ENCODE assay signal across 9 mouse cellular contexts in genomic region chr13:69536021-69536420, GRCm38 (mm10). TPM values are rescaled to one million over a fixed set of nuclear protein-coding genes. Genes with fewer than 3 reads are reported as not detected.
DNase-seq lines count a peak whose midpoint lies in the region; ATAC-seq and TF ChIP-seq lines count a peak whose summit lies in the region.
"Had no signal": no experiment of that assay in that cellular context is flagged by ENCODE, and none has a peak within 500 bp of the region (broad histone marks: within the 10 kb centered on the region; RNA-seq: fewer than 3 reads in every experiment).

No protein-coding gene starts in this region.

- no peak for TF ChIP-seq EP300 in heart, postnatal 0 days (IDR thresholded peaks at IDR 0.05; ENCODE audit: low read depth)

- peak overlapping the region; percentile 80 for H3K4me2 ChIP-seq in heart, postnatal 0 days (ENCODE audit: low read depth, low read length)
- peak overlapping the region; percentile 85 for H3K4me2 ChIP-seq in embryonic facial prominence, embryonic 15.5 days (replicated peaks)
- peak overlapping the region; percentile 80 for H3K4me2 ChIP-seq in intestine, embryonic 14.5 days (ENCODE audit: low read length)
- peak overlapping the region; percentile 94 for H3K4me2 ChIP-seq in midbrain, embryonic 14.5 days (ENCODE audit: low read length)

- ATAC-seq in heart, postnatal 0 days (ENCODE audit: insufficient read depth, low read depth): no peak
- no peak for ATAC-seq in embryonic facial prominence, embryonic 15.5 days (ENCODE audit: insufficient number of reproducible peaks, low FRiP score, low TSS enrichment, low read depth)
- no peak for ATAC-seq in intestine, embryonic 14.5 days (replicated peaks; ENCODE audit: low FRiP score, low TSS enrichment, low read depth)
- no peak for ATAC-seq in midbrain, embryonic 14.5 days (ENCODE audit: low FRiP score, low TSS enrichment)
- ATAC-seq in CD4-positive, CD25-positive, alpha-beta regulatory T cell, adult 4 months: no peak

- no peak for TF ChIP-seq CTCF in heart, postnatal 0 days (IDR thresholded peaks at IDR 0.05; ENCODE audit: low read depth)

- intact Hi-C loops in heart, postnatal 36 days (cut with DNase I): no loop called here

- H3K36me3 ChIP-seq in heart, postnatal 0 days (replicated peaks; ENCODE audit: control insufficient read depth, insufficient read depth, low read length): no peaks in the 10 kb centered on the region
- no peaks in the 10 kb centered on the region for H3K36me3 ChIP-seq in embryonic facial prominence, embryonic 15.5 days
- no peaks in the 10 kb centered on the region for H3K36me3 ChIP-seq in intestine, embryonic 14.5 days (ENCODE audit: control insufficient read depth, insufficient read depth, low read length)
- H3K36me3 ChIP-seq in midbrain, embryonic 14.5 days (ENCODE audit: control insufficient read depth, insufficient read depth, low read length): no peaks in the 10 kb centered on the region

- H3K9ac ChIP-seq in heart, postnatal 0 days (replicated peaks; ENCODE audit: low read depth, low read length): no peak overlapping the region
- H3K9ac ChIP-seq in embryonic facial prominence, embryonic 15.5 days: no peak overlapping the region
- 0 out of 2 replicates have a peak overlapping the region, but pooled peaks have one; percentile 88 for H3K9ac ChIP-seq in intestine, embryonic 14.5 days (ENCODE audit: low read length)
- peak overlapping the region; percentile 71; the same call in 1 of the 2 replicates for H3K9ac ChIP-seq in midbrain, embryonic 14.5 days (replicated peaks; ENCODE audit: low read length)

- H3K4me1 ChIP-seq in heart, postnatal 0 days (ENCODE audit: control insufficient read depth, insufficient read depth): peaks cover 36% of the 10 kb centered on the region
- H3K4me1 ChIP-seq in embryonic facial prominence, embryonic 15.5 days: peaks cover 46% of the 10 kb centered on the region
- H3K4me1 ChIP-seq in intestine, embryonic 14.5 days (replicated peaks; ENCODE audit: control insufficient read depth, insufficient read depth, low read length): peaks cover 31% of the 10 kb centered on the region
- H3K4me1 ChIP-seq in midbrain, embryonic 14.5 days (ENCODE audit: control insufficient read depth, insufficient read depth, low read length): peaks cover 45% of the 10 kb centered on the region

- no peaks in the 10 kb centered on the region for H3K27me3 ChIP-seq in heart, postnatal 0 days (ENCODE audit: control insufficient read depth, insufficient read depth, low read length)
- no peaks in the 10 kb centered on the region for H3K27me3 ChIP-seq in embryonic facial prominence, embryonic 15.5 days
- no peaks in the 10 kb centered on the region for H3K27me3 ChIP-seq in intestine, embryonic 14.5 days (replicated peaks; ENCODE audit: control insufficient read depth, insufficient read depth, low read length)
- H3K27me3 ChIP-seq in midbrain, embryonic 14.5 days (ENCODE audit: control insufficient read depth, insufficient read depth, low read length): no peaks in the 10 kb centered on the region

- H3K4me3 ChIP-seq in heart, postnatal 0 days (ENCODE audit: low read depth, low read length): no peak overlapping the region
- H3K4me3 ChIP-seq in embryonic facial prominence, embryonic 15.5 days (replicated peaks): peak overlapping the region; percentile 93; the same call in 1 of the 2 replicates
- H3K4me3 ChIP-seq in intestine, embryonic 14.5 days (ENCODE audit: low read depth, low read length): no peak overlapping the region
- H3K4me3 ChIP-seq in midbrain, embryonic 14.5 days (replicated peaks; ENCODE audit: low read depth, low read length): no peak overlapping the region

- 0 out of 2 replicates have a peak overlapping the region, but pooled peaks have one; percentile 97 for H3K27ac ChIP-seq in heart, postnatal 0 days (ENCODE audit: low read depth)
- no peak overlapping the region for H3K27ac ChIP-seq in embryonic facial prominence, embryonic 15.5 days (replicated peaks)
- no peak overlapping the region for H3K27ac ChIP-seq in intestine, embryonic 14.5 days (ENCODE audit: low read depth)
- H3K27ac ChIP-seq in midbrain, embryonic 14.5 days (replicated peaks; ENCODE audit: low read depth, low read length): no peak overlapping the region

- DNase-seq in heart, postnatal 0 days (ENCODE audit: low spot score): no peak
- DNase-seq in heart, postnatal 36 days: no peak
- DNase-seq in intestine, embryonic 14.5 days (ENCODE audit: low spot score): no peak
- no peak for DNase-seq in midbrain, embryonic 14.5 days
- DNase-seq in spleen, postnatal 4 days (ENCODE audit: low spot score in 2 of 2): no peak
- no peak for DNase-seq in cerebellum, postnatal 36 days
- DNase-seq: thymus, postnatal 25 days had no signal

- H3K9me3 ChIP-seq in heart, postnatal 0 days (replicated peaks; ENCODE audit: control insufficient read depth, low read length): no peaks in the 10 kb centered on the region
- no peaks in the 10 kb centered on the region for H3K9me3 ChIP-seq in embryonic facial prominence, embryonic 15.5 days (replicated peaks)
- H3K9me3 ChIP-seq in intestine, embryonic 14.5 days (ENCODE audit: control insufficient read depth, low read length): no peaks in the 10 kb centered on the region
- H3K9me3 ChIP-seq in midbrain, embryonic 14.5 days (ENCODE audit: control insufficient read depth, low read length): no peaks in the 10 kb centered on the region

- WGBS in heart, postnatal 0 days: 77% methylated on average over 4 of the region's 4 CpGs
- WGBS in embryonic facial prominence, embryonic 15.5 days: 61% methylated on average over 4 of the region's 4 CpGs
- 75% methylated on average over 4 of the region's 4 CpGs for WGBS in intestine, embryonic 14.5 days
- 77% methylated on average over 4 of the region's 4 CpGs for WGBS in midbrain, embryonic 14.5 days

RNA-seq across cellular contexts. Expression of gene Tent4a, which starts 1.6 kb away (rescaled TPM):
- total RNA-seq in heart, postnatal 0 days (2014; rRNA removed; ENCODE audit: low replicate concordance): 6.5 and 10.6 TPM in 2 replicates
- 1.6 and 1.9 TPM in 2 replicates for polyA plus RNA-seq in heart, postnatal 0 days (2015; fragmentation: Nextera tagmentation; extraction: Ambion mirVana)
- total RNA-seq in heart, postnatal 36 days (2021): 10 to 100 TPM; 12.8 to 14.4 TPM
- polyA plus RNA-seq in embryonic facial prominence, embryonic 15.5 days (2015; fragmentation: Nextera tagmentation; extraction: Ambion mirVana): 6.0 and 6.1 TPM in 2 replicates
- polyA plus RNA-seq in intestine, embryonic 14.5 days (2014; fragmentation: Nextera tagmentation; extraction: Ambion mirVana): 6.8 and 9.0 TPM in 2 replicates
- 11.5 TPM in 2 replicates for polyA plus RNA-seq in midbrain, embryonic 14.5 days (2014; fragmentation: Nextera tagmentation; extraction: Ambion mirVana)
- polyA plus RNA-seq in CD4-positive, CD25-positive, alpha-beta regulatory T cell, adult 4 months (2017; shearing (Covaris generic)): 1 to 10 TPM; 4.4 to 5.6 TPM

RNA-seq across cellular contexts. Expression of gene Nsun2, which starts 2.5 kb away (rescaled TPM):
- total RNA-seq in heart, postnatal 0 days (2014; rRNA removed; ENCODE audit: low replicate concordance): 21.7 and 21.8 TPM in 2 replicates
- polyA plus RNA-seq in heart, postnatal 0 days (2015; fragmentation: Nextera tagmentation; extraction: Ambion mirVana): 34.2 and 34.3 TPM in 2 replicates
- 10 to 100 TPM; 41.4 to 48.9 TPM for total RNA-seq in heart, postnatal 36 days (2021)
- polyA plus RNA-seq in embryonic facial prominence, embryonic 15.5 days (2015; fragmentation: Nextera tagmentation; extraction: Ambion mirVana): 116 and 119 TPM in 2 replicates
- 141 and 153 TPM in 2 replicates for polyA plus RNA-seq in intestine, embryonic 14.5 days (2014; fragmentation: Nextera tagmentation; extraction: Ambion mirVana)
- 57.3 and 82.8 TPM in 2 replicates for polyA plus RNA-seq in midbrain, embryonic 14.5 days (2014; fragmentation: Nextera tagmentation; extraction: Ambion mirVana)
- polyA plus RNA-seq in CD4-positive, CD25-positive, alpha-beta regulatory T cell, adult 4 months (2017; shearing (Covaris generic)): 10 to 100 TPM; 26.3 to 30.7 TPM

Comparison
In these comparisons a context has a peak if more than half of its experiments do, and no peak if none do; other contexts are left out.
1. H3K9ac ChIP-seq: peak in intestine, embryonic 14.5 days (single experiment) and midbrain, embryonic 14.5 days (single experiment); none in heart, postnatal 0 days (single experiment) and embryonic facial prominence, embryonic 15.5 days (single experiment).
2. Peak in every context shown above with its lines, with median percentiles within 50 percentile points of each other: H3K4me2 ChIP-seq.